Mouse (Mus musculus) neural tube, embryonic 13.5 days (tissue): Measurements from ENCODE around the gene Wnt3. TPM values are rescaled to one million over a fixed set of nuclear protein-coding genes. Genes with fewer than 3 reads are reported as not detected.

Experiments
- ATAC-seq: fragments of 200-750 bp; cut with Nextera tagmentation; 2 replicates; pipeline ENCODE4 v1.8.0; 2017; ENCODE audit warnings: low read depth, mild to moderate bottlenecking, moderate TSS enrichment, moderate library complexity
- H3K27ac ChIP-seq: fragments of 300-500 bp; sonication (generic); replicated peaks from 2 replicates; pipeline ENCODE4 v1.5.1; 2015; ENCODE audit warnings: moderate library complexity, mild to moderate bottlenecking, inconsistent platforms
- H3K27me3 ChIP-seq: fragments of 300-500 bp; sonication (generic); 2 replicates; pipeline ENCODE4 v1.6.1; 2015; ENCODE audit warnings: mild to moderate bottlenecking, inconsistent platforms
- H3K36me3 ChIP-seq: fragments of 300-500 bp; sonication (generic); 2 replicates; pipeline ENCODE4 v1.6.1; 2015; ENCODE audit warnings: mild to moderate bottlenecking, inconsistent platforms
- H3K4me1 ChIP-seq: fragments of 300-500 bp; sonication (generic); replicated peaks from 2 replicates; pipeline ENCODE4 v1.6.1; 2015; ENCODE audit warnings: inconsistent platforms
- H3K4me2 ChIP-seq: fragments of 300-500 bp; sonication (generic); 2 replicates; pipeline ENCODE4 v1.6.1; 2015; ENCODE audit warnings: inconsistent platforms, mild to moderate bottlenecking, moderate library complexity
- H3K4me3 ChIP-seq: fragments of 300-500 bp; sonication (generic); 2 replicates; pipeline ENCODE4 v1.5.1; 2015; ENCODE audit warnings: mild to moderate bottlenecking, inconsistent platforms
- H3K9ac ChIP-seq: fragments of 300-500 bp; sonication (generic); 2 replicates; pipeline ENCODE4 v1.6.1; 2015; ENCODE audit warnings: moderate library complexity, mild to moderate bottlenecking, inconsistent platforms
- H3K9me3 ChIP-seq: fragments of 300-500 bp; sonication (generic); 2 replicates; pipeline ENCODE4 v1.6.1; 2016; ENCODE audit warnings: inconsistent platforms
- WGBS: fragments of 180-500 bp; shearing (Covaris S2); methylation state at CpG from one replicate; pipeline ENCODE4 v1.1.7; 2015; 5-methylcytosine and 5-hydroxymethylcytosine counted together
- polyA plus RNA-seq: library from polyadenylated mRNA; unstranded; fragments of >200 nt; fragmentation: Nextera tagmentation; extraction: Ambion mirVana; gene quantifications from 2 replicates; pipeline ENCODE4 v1.2.1, GENCODE M21; 2015

The Wnt3 gene
- polyA plus RNA-seq, 1 experiment from 2014 or later, result 8.1 TPM

DNA sequence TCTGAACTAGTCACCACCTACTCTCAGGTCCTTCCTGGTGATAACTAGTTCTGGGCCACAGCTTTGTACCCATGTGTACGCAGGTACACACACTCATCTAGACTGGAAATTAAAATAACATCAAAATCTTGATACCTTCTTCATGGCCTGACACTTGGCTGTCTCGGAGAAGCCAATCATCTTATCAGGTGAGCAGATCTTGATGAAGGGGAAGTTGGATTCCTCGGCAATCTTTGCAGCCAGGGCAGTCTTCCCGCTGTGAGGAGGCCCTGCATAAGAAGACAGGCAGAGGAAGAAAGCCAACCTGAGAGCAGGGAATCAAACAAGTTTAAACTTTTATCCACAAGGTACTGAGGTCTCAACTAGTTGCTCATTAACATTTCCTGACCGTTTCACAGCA lies 84.8 kb downstream of the Wnt3 start:
- Histone ChIP-seq H3K4me1 (peaks cover 8% of the 10 kb centered on the region), H3K9ac (no peak overlapping the region), H3K27ac (no peak overlapping the region), H3K4me2 (no peak overlapping the region), H3K9me3 (no peaks in the 10 kb centered on the region), H3K4me3 (no peak overlapping the region), H3K27me3 (no peaks in the 10 kb centered on the region), H3K36me3 (peaks cover 55% of the 10 kb centered on the region)
- ATAC-seq, result no peak
- 77% methylated on average over 5 of the region's 5 CpGs for WGBS

DNA sequence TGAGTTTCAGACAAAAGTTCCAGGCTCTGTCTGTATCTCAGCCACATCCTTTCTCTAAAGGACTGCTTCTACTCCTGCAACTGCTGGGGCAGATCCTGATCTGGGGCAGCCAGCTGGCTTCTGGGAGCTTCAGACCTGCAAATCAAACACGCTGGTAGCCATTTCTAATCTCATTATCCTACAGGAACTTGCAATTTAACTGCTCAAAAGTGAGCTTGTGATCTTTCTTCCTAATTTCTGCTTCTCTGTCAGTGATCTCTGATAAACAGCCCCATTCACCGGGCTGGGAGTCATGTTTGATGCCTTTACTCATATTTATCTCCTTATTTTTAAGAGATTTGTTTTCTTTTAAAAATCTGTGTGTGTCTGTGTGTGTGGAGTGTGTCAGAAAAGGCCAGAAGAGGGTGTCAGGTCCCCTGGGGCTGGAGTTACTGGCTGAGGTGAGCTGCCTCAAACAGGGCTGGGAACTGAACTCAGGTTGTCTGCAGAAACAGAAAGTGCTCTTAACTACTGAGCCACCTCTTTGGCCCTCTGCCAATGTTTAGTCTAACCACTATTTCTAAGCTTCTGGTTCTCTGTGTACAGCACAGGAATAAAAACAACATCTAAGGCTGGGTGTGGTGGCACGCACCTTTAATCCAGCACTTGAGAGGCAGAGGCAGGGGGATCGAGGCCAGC lies 86.1 kb downstream of the Wnt3 start:
- Histone ChIP-seq H3K27ac (no peak overlapping the region), H3K4me3 (no peak overlapping the region), H3K27me3 (no peaks in the 10 kb centered on the region), H3K4me1 (no peaks in the 10 kb centered on the region), H3K9me3 (no peaks in the 10 kb centered on the region), H3K4me2 (no peak overlapping the region), H3K9ac (no peak overlapping the region), H3K36me3 (peaks cover 55% of the 10 kb centered on the region)
- 84% methylated on average over 4 of the region's 4 CpGs for WGBS
- no peak for ATAC-seq

DNA sequence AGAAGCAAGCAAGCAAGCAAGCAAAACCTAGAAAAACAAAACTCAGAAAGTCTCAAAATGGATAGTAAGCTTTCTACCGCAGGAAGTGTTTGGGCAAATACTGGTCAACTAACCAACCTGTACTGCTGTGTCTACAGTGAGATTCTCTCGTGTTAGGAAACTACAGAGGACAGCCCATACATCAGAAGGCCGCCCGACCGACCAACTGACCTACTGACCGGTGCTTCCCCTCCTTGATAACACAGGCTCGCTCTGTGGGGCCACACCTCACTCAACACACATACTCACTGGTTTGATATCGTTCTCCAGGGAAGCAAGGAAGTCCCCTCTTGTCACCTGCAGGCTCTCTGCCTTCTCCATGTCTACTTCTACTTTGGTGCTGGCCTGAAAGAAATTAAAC lies 89.0 kb downstream of the Wnt3 start:
- ATAC-seq, result no peak
- Histone ChIP-seq H3K27me3 (no peaks in the 10 kb centered on the region), H3K9me3 (no peaks in the 10 kb centered on the region), H3K27ac (no peak overlapping the region), H3K4me3 (no peak overlapping the region), H3K4me2 (no peak overlapping the region), H3K36me3 (peaks cover 50% of the 10 kb centered on the region), H3K4me1 (no peaks in the 10 kb centered on the region), H3K9ac (no peak overlapping the region)
- 88% methylated on average over 8 of the region's 8 CpGs for WGBS

DNA sequence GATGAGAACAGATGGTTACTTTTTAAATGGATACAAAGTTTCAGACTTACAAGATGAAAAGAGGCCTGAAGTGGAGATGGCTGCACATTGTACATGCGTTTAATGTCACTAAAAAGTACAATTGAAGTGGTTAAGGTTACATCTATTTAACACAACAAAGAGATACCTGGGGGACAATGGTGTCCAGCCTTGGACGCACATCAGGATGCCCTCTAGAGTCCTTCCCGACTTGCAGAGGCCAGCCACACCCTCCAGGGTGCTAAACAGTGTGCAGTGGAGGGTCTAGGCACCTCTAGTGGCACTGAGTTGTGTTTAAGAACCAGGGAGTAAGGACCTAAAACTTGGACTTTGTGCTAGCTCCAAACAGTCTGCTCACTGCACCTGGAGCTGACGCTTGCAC lies 90.5 kb downstream of the Wnt3 start:
- no peak overlapping the region for H3K4me2 ChIP-seq
- H3K4me3 ChIP-seq, result no peak overlapping the region
- no peaks in the 10 kb centered on the region for H3K27me3 ChIP-seq
- no peak for ATAC-seq
- H3K4me1 ChIP-seq, result no peaks in the 10 kb centered on the region
- no peaks in the 10 kb centered on the region for H3K9me3 ChIP-seq
- no peak overlapping the region for H3K9ac ChIP-seq
- H3K27ac ChIP-seq, result no peak overlapping the region
- WGBS, result 81% methylated on average over 4 of the region's 4 CpGs
- H3K36me3 ChIP-seq, result peaks cover 35% of the 10 kb centered on the region

DNA sequence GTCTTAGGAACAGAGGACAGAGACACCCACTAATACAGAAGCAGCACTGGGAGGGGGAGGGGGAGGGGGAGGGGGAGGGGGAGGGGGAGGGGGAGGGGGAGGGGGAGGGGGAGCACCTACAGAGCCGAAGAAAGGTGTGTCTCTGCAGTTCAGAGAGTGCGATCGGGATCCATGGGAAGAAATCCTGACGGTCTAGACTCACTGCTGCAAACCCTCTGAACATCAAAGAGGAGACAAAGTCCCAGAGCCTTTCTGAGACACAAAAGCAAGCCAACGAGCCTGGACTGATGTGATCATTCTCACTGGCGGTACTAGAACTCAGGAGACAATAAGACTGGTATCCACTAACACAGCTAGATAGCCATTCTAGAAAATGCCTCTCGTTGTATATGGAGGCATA lies 91.4 kb downstream of the Wnt3 start:
- WGBS, result 68% methylated on average over 7 of the region's 7 CpGs
- Histone ChIP-seq H3K4me3 (no peak overlapping the region), H3K9ac (no peak overlapping the region), H3K36me3 (peaks cover 29% of the 10 kb centered on the region), H3K9me3 (no peaks in the 10 kb centered on the region), H3K27me3 (no peaks in the 10 kb centered on the region), H3K27ac (no peak overlapping the region), H3K4me1 (no peaks in the 10 kb centered on the region), H3K4me2 (no peak overlapping the region)
- no peak for ATAC-seq

Other genes with a start within 250 kb of the Wnt3 start
- not detected in 2 replicates for gene Gm884, start 153.0 kb upstream of the Wnt3 start, polyA plus RNA-seq
- gene Lyzl6, start 135.3 kb upstream of the Wnt3 start, polyA plus RNA-seq, result not detected in 2 replicates
- gene Rprml, start 124.6 kb upstream of the Wnt3 start, polyA plus RNA-seq, result not detected in 2 replicates
- gene Gosr2, start 76.3 kb upstream of the Wnt3 start, polyA plus RNA-seq, result 80.6 and 82.1 TPM in 2 replicates
- gene Wnt9b, start 24.3 kb upstream of the Wnt3 start, polyA plus RNA-seq, result not detected in 2 replicates
- 123 and 127 TPM in 2 replicates for gene Nsf, start 179.9 kb downstream of the Wnt3 start, polyA plus RNA-seq
- gene Arf2, start 192.6 kb downstream of the Wnt3 start, polyA plus RNA-seq, result 152 and 157 TPM in 2 replicates